Mouse (Mus musculus) E14TG2a.4 (cell line): ENCODE results near the gene LTO1.
"Not testable (repeated sequence)": the region's sequence is repeated elsewhere in the genome, so short reads cannot be mapped to it uniquely, and the experiment has no call there.

Experiments used
- H3K27me3 ChIP-seq: 2 replicates; pipeline ENCODE4 v1.6.1; 2014; ENCODE audit warnings: low read length, control low read depth; ENCODE audit not compliant: insufficient read depth
- H3K36me3 ChIP-seq: 2 replicates; pipeline ENCODE4 v1.6.1; 2014; ENCODE audit warnings: low read length, control low read depth; ENCODE audit not compliant: insufficient read depth
- H3K4me1 ChIP-seq: replicated peaks from 2 replicates; pipeline ENCODE4 v1.6.1; 2014; ENCODE audit warnings: low read depth, low read length, control low read depth
- H3K4me3 ChIP-seq: replicated peaks from 2 replicates; pipeline ENCODE4 v1.5.1; 2014; ENCODE audit warnings: mild to moderate bottlenecking, low read length
- H3K9me3 ChIP-seq: 2 replicates; pipeline ENCODE4 v1.6.1; 2014; ENCODE audit warnings: low read length, control low read depth
- CTCF ChIP-seq: conservative IDR thresholded peaks from 2 replicates; pipeline ENCODE4 v1.5.1; 2014; ENCODE audit warnings: low read length
- NANOG ChIP-seq: IDR thresholded peaks from 2 replicates; pipeline ENCODE4 v1.6.1; 2014; ENCODE audit warnings: borderline replicate concordance, low read length, mixed read lengths
- POU5F1 ChIP-seq: IDR thresholded peaks from 2 replicates; pipeline ENCODE4 v1.6.1; 2014; ENCODE audit warnings: low read length, borderline replicate concordance

Gene LTO1

DNA sequence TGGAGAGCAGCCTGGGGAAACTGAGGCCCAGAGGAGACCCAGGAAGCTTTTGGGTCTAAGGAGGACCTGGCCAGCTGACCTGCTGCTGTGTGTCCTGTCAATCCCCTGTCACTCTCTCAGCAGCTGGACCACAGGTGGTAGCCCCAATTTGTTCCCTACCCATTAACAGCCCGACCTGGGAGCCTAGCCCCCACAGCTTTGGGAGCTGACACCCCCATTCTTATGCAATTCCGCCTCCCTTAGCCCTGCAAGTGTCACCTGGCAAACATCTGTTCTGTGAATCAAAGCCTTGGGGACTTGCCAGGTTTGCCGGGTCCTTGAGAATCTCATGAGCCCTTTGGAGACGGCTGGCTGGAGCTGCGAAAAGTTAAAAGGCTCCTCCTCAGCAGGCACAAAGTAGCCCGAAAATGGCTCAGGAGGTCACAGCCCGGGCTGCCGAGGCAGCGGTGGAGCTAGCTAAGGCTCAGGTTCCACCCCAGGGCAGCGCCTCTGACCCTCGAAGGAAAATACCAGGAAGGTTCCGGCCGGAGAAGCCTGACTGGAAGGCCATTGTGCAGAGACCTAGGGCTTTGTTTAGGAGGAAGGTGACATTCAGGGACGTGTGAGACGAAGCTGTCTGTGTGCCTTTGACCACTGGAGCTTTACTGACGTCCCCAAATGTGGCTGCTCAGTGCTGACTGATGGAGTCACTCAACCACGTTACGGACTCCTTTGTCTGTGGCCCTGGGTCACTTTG, 26.2 kb upstream of the LTO1 start:
- Histone ChIP-seq H3K4me3 (peak overlapping the region; percentile 58), H3K4me1 (peaks cover 45% of the 10 kb centered on the region), H3K27me3 (0 out of 2 replicates have a peak, but pooled peaks cover 3% of the 10 kb centered on the region), H3K36me3 (no peaks in the 10 kb centered on the region), H3K9me3 (no peaks in the 10 kb centered on the region)
- TF ChIP-seq POU5F1 = peak; percentile 95
- no peak for TF ChIP-seq CTCF
- TF ChIP-seq NANOG = no peak

DNA sequence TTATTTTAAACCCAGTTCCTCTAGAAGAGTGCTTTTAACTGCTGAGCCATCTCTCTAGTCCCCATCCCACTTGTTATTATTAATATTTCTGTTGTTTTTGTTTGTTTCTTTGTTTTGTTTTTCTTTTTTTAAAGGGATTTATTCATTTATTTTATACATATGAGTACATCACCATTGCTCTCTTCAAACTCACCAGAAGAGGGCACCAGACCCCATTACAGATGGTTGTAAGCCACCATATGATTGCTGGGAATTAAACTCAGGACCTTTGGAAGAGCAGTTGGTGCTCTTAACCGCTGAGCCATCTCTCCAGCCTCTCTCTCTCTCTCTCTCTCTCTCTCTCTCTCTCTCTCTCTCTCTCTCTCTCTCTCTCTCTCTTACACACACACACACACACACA, 24.2 kb upstream of the LTO1 start:
- H3K36me3 ChIP-seq, H3K9me3 ChIP-seq, H3K4me3 ChIP-seq: not testable (repeated sequence)
- TF ChIP-seq CTCF = peak; percentile 31
- Histone ChIP-seq H3K27me3 (peaks cover 13% of the 10 kb centered on the region), H3K4me1 (peaks cover 59% of the 10 kb centered on the region)

DNA sequence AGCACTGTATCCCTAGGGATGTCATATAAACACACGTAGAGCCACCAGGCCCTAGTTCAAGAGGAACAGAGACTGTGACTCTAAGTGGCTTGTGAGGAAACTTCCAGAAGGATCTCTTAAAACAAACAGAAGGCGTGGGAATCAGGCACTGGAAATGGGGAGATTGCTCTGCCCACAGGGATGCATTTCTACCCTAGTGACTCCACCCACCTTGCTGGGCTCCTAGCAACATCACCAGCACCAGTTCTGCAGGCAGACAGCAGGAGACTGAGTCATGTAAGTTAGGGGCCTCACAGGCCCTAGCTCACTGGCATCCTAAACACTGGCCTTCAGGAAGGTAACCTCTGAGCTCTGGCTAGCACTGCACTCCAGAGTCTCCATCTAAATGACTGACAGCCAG, 23.0 kb upstream of the LTO1 start:
- no peaks in the 10 kb centered on the region for H3K9me3 ChIP-seq
- H3K27me3 ChIP-seq = peaks cover 25% of the 10 kb centered on the region
- H3K4me1 ChIP-seq = peaks cover 69% of the 10 kb centered on the region
- no peaks in the 10 kb centered on the region for H3K36me3 ChIP-seq
- no peak for TF ChIP-seq CTCF
- TF ChIP-seq NANOG = no peak
- no peak for TF ChIP-seq POU5F1
- no peak overlapping the region for H3K4me3 ChIP-seq

DNA sequence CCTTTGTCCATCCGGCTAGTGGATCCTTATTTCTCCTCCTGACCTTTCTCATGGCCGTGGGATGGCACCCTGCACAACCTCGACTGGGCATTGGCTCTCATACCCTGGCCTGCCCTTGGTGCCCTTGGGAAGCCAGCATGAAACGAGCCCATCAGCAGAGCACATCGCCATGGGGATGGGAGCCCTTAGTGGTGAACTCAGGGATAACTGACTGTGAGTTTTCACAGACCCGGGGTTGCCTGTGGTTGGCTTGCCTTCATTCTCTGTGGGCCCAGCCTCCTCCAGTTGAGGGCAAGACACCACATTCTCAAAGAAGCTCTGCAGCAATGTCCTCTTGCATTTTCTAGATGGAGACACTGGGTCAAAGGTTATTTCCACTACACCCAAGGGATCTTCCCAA, 22.6 kb upstream of the LTO1 start:
- TF ChIP-seq POU5F1 (no peak), CTCF (no peak), NANOG (no peak)
- Histone ChIP-seq H3K9me3 (no peaks in the 10 kb centered on the region), H3K4me1 (peaks cover 69% of the 10 kb centered on the region), H3K36me3 (no peaks in the 10 kb centered on the region), H3K27me3 (peaks cover 30% of the 10 kb centered on the region), H3K4me3 (no peak overlapping the region)

DNA sequence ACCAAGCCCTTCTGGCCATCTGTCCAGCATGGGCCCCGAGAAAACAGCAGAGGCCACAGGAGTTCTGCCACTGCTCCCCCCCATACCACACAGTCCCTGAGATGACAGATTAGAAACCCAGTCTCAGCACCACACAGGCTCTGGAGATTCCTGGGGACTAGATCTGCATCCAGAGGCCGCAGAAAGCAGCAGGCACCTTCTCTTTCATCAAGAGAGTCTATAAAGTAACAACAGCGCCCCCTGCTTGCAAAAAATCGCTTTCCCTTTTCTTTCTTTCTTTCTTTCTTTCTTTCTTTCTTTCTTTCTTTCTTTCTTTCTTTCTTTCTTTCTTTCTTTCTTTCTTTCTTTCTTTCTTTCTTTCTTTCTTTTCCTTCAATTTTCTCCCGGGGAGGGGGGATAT, 20.7 kb upstream of the LTO1 start:
- Histone ChIP-seq H3K4me3 (no peak overlapping the region), H3K4me1 (peaks cover 71% of the 10 kb centered on the region), H3K27me3 (peaks cover 38% of the 10 kb centered on the region), H3K36me3 (peaks cover 4% of the 10 kb centered on the region; the same call in 1 of the 2 replicates), H3K9me3 (no peaks in the 10 kb centered on the region)
- TF ChIP-seq CTCF (peak; percentile 41), POU5F1 (no peak)

DNA sequence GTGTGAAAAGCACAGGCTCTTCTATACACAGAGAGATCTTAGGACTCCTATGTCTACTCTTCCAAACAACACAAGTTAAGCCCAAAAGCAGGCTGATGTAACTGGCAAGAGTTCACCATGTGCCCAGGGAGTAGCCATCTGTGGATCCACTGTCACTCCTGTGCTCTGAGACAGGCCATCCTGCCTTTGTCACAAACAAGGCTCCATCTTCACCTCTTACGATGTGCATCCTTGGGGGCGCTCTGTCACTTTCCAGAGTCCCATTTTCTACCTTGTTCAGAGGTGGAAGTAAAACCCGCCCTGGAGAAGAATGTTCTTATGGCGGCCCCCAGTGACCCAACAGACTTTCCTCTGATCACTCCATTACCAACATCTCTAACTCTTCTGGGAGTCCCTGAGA, 20.2 kb upstream of the LTO1 start:
- peaks cover 9% of the 10 kb centered on the region for H3K36me3 ChIP-seq
- H3K27me3 ChIP-seq = peaks cover 36% of the 10 kb centered on the region
- peaks cover 71% of the 10 kb centered on the region for H3K4me1 ChIP-seq
- peak overlapping the region; percentile 79 for H3K4me3 ChIP-seq
- H3K9me3 ChIP-seq = no peaks in the 10 kb centered on the region
- TF ChIP-seq POU5F1 (no peak), CTCF (no peak), NANOG (no peak)

DNA sequence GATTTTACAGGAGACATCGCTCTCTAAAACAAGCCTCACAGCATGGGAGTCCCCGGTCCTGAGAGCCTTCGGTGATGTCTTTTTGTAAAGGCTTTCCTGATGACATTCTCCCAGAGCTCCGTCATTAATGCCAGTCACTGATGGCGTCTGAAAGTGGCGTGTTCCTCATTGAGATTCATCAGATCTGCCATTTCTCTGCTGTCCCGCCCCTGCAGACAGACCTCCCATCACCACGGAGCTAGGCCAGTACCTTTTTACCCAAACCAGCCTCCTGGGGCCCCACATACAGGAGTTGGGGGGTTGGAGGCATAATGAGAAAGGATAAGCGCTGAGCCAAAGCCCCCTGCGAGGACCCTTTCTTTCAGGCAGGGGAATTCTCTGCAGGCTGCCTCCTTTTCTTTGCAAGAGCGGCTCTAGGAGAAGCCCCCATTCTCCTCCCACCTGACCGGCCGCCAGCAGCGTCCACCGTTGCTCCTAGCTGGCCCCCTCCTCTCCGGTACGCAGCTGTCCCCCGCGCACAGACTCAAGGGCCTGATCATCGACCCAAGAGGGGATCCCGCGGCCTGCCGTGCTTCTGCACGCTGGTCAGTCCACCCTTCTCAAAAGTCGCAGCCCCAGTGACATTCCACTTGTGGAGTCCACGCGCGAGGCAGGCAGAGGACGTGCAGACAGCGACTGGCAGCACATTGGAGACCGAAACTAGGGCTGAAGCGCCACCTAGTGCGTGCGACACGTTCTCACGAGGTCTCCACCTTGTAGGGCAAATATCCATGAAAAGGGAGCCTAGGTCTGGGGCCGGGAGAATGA, 19.4 kb upstream of the LTO1 start:
- TF ChIP-seq POU5F1 = no peak
- TF ChIP-seq CTCF = peak; percentile 29
- TF ChIP-seq NANOG = no peak
- Histone ChIP-seq H3K4me1 (peaks cover 71% of the 10 kb centered on the region), H3K4me3 (peak overlapping the region; percentile 79), H3K27me3 (peaks cover 35% of the 10 kb centered on the region), H3K36me3 (peaks cover 17% of the 10 kb centered on the region), H3K9me3 (no peaks in the 10 kb centered on the region)

DNA sequence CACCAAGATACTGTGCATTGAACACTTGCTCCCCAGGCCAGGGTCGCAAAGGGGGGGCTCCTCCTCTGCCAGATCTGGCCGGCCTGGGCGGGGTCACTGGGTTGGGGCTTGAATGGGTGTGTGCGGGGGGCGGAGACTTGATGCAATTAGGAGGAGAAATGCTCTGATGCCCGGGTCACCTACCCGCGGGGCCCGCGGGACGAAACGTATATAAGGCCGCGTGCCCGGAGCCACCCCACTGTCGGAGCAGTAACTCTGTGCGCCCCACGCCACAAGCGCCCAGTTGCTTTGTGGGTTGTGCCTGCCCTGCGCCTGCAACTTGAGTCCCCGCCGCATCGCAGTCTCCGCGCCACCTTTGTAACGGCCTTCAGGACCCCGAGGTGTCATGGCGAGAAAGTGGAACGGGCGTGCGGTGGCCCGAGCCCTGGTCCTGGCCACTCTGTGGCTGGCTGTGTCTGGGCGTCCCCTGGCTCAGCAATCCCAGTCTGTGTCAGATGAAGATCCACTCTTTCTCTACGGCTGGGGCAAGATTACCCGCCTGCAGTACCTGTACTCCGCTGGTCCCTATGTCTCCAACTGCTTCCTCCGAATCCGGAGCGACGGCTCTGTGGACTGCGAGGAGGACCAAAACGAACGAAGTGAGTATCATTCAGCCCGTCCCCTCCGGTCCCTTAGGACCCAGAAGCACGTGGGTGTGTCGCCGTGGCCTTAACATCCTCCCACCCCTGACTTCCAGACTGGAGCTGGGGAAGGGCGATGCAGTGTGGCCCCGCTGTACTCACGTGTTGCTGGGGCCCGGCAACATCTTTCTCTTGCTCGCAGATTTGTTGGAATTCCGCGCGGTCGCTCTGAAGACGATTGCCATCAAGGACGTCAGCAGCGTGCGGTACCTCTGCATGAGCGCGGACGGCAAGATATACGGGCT, 18.3 kb upstream of the LTO1 start, which contains the start of gene Fgf15:
Gene Fgf15 (plus strand): TSS at position 238 of the 925 bp plus-strand sequence.
- Histone ChIP-seq H3K36me3 (peaks cover 22% of the 10 kb centered on the region), H3K4me1 (peaks cover 82% of the 10 kb centered on the region), H3K27me3 (peaks cover 35% of the 10 kb centered on the region), H3K9me3 (no peaks in the 10 kb centered on the region), H3K4me3 (peak within 1 kb of the TSS; percentile 79)
- no peak for TF ChIP-seq POU5F1
- no peak for TF ChIP-seq CTCF
- no peak for TF ChIP-seq NANOG
